ENCODE assay signal across 20 mouse cellular contexts in genomic region chr1:42781533-42781932, GRCm38 (mm10).
DNase-seq lines count a peak whose midpoint lies in the region; ATAC-seq and TF ChIP-seq lines count a peak whose summit lies in the region.
"Had no signal": no experiment of that assay in that cellular context is flagged by ENCODE, and none has a peak within 500 bp of the region (broad histone marks: within the 10 kb centered on the region; RNA-seq: fewer than 3 reads in every experiment).

No protein-coding gene starts in this region.

- H3K9me3 ChIP-seq in forebrain, embryonic 14.5 days (replicated peaks; ENCODE audit: control insufficient read depth, low read length) = no peaks in the 10 kb centered on the region
- no peaks in the 10 kb centered on the region for H3K9me3 ChIP-seq in forebrain, embryonic 12.5 days
- no peaks in the 10 kb centered on the region for H3K9me3 ChIP-seq in hindbrain, postnatal 0 days (ENCODE audit: low read length)
- H3K9me3 ChIP-seq in hindbrain, embryonic 10.5 days = no peaks in the 10 kb centered on the region
- H3K9me3 ChIP-seq in midbrain, postnatal 0 days (ENCODE audit: low read length) = no peaks in the 10 kb centered on the region
- H3K9me3 ChIP-seq in midbrain, embryonic 15.5 days = no peaks in the 10 kb centered on the region
- H3K9me3 ChIP-seq: embryonic facial prominence, embryonic 13.5 days; heart, embryonic 12.5 days; intestine, embryonic 15.5 days had no signal

- TF ChIP-seq CTCF in hindbrain, postnatal 0 days (IDR thresholded peaks at IDR 0.05; ENCODE audit: low read depth) = no peak
- no peak for TF ChIP-seq CTCF in midbrain, postnatal 0 days (IDR thresholded peaks at IDR 0.05)

- peak; percentile 18 for DNase-seq in forebrain, embryonic 14.5 days (ENCODE audit: low spot score)
- peak; percentile 53 for DNase-seq in heart, adult 11 months
- no peak for DNase-seq in heart, adult 8-10 months (ENCODE audit: low spot score)
- peak; percentile 49 for DNase-seq in hindbrain, postnatal 0 days (ENCODE audit: low spot score)
- DNase-seq in hindbrain, embryonic 10.5 days (ENCODE audit: low spot score) = no peak
- peak; percentile 36 for DNase-seq in midbrain, postnatal 0 days (ENCODE audit: low spot score)
- DNase-seq: adrenal gland, postnatal 14 days; cerebellum, adult 2 months; cerebellum, postnatal 36 days; gastrocnemius, postnatal 10 days; heart, adult 2 months; kidney, adult 18-20 months had no signal

- peaks cover 2% of the 10 kb centered on the region; the same call in 1 of the 2 replicates for H3K4me1 ChIP-seq in forebrain, embryonic 14.5 days (ENCODE audit: control insufficient read depth, insufficient read depth, low read length)
- H3K4me1 ChIP-seq in forebrain, embryonic 12.5 days = peaks cover 13% of the 10 kb centered on the region
- H3K4me1 ChIP-seq in hindbrain, postnatal 0 days (ENCODE audit: insufficient read depth, low read length) = no peaks in the 10 kb centered on the region; the same call in 1 of the 2 replicates
- peaks cover 14% of the 10 kb centered on the region for H3K4me1 ChIP-seq in hindbrain, embryonic 10.5 days (replicated peaks)
- no peaks in the 10 kb centered on the region for H3K4me1 ChIP-seq in midbrain, postnatal 0 days (ENCODE audit: insufficient read depth, low read length)
- H3K4me1 ChIP-seq in midbrain, embryonic 15.5 days = peaks cover 6% of the 10 kb centered on the region
- H3K4me1 ChIP-seq: heart, embryonic 12.5 days; intestine, embryonic 15.5 days had no signal

- WGBS in forebrain, embryonic 14.5 days = 80% methylated on average over 8 of the region's 8 CpGs
- WGBS in forebrain, embryonic 12.5 days = 80% methylated on average over 8 of the region's 8 CpGs
- 47% methylated on average over 8 of the region's 8 CpGs for WGBS in hindbrain, postnatal 0 days
- WGBS in hindbrain, embryonic 10.5 days = 88% methylated on average over 8 of the region's 8 CpGs
- 75% methylated on average over 8 of the region's 8 CpGs for whole genome bisulfite sequencing in midbrain, postnatal 0 days
- 79% methylated on average over 8 of the region's 8 CpGs for WGBS in midbrain, embryonic 15.5 days

- H3K4me2 ChIP-seq in forebrain, embryonic 14.5 days (ENCODE audit: low read length) = no peak overlapping the region
- no peak overlapping the region for H3K4me2 ChIP-seq in forebrain, embryonic 12.5 days
- H3K4me2 ChIP-seq in hindbrain, postnatal 0 days (ENCODE audit: low read depth, low read length) = no peak overlapping the region
- no peak overlapping the region for H3K4me2 ChIP-seq in midbrain, postnatal 0 days (ENCODE audit: low read depth, low read length, poor library complexity, severe bottlenecking)
- H3K4me2 ChIP-seq in midbrain, embryonic 15.5 days = no peak overlapping the region
- H3K4me2 ChIP-seq: embryonic facial prominence, embryonic 13.5 days; heart, embryonic 12.5 days; intestine, embryonic 15.5 days had no signal

- no peaks in the 10 kb centered on the region for H3K36me3 ChIP-seq in forebrain, embryonic 14.5 days (ENCODE audit: control insufficient read depth, insufficient read depth, low read length)
- H3K36me3 ChIP-seq in forebrain, embryonic 12.5 days (replicated peaks) = no peaks in the 10 kb centered on the region
- no peaks in the 10 kb centered on the region for H3K36me3 ChIP-seq in hindbrain, postnatal 0 days (ENCODE audit: insufficient read depth, low read length)
- no peaks in the 10 kb centered on the region for H3K36me3 ChIP-seq in hindbrain, embryonic 10.5 days
- H3K36me3 ChIP-seq in midbrain, postnatal 0 days (ENCODE audit: insufficient read depth, low read length) = no peaks in the 10 kb centered on the region
- no peaks in the 10 kb centered on the region for H3K36me3 ChIP-seq in midbrain, embryonic 15.5 days (replicated peaks)
- H3K36me3 ChIP-seq: embryonic facial prominence, embryonic 13.5 days; heart, embryonic 12.5 days; intestine, embryonic 15.5 days had no signal

- ATAC-seq in forebrain, embryonic 14.5 days = no peak
- ATAC-seq in forebrain, embryonic 12.5 days (ENCODE audit: low FRiP score) = no peak
- ATAC-seq in hindbrain, postnatal 0 days = no peak
- no peak for ATAC-seq in midbrain, postnatal 0 days (ENCODE audit: low FRiP score)
- ATAC-seq in midbrain, embryonic 15.5 days (replicated peaks) = no peak
- ATAC-seq: activated CD4-positive, CD25-positive, alpha-beta regulatory T cell, adult 4 months; intestine, embryonic 15.5 days; Patski had no signal

- H3K27me3 ChIP-seq in forebrain, embryonic 14.5 days (replicated peaks; ENCODE audit: control insufficient read depth, insufficient read depth, low read length) = no peaks in the 10 kb centered on the region
- H3K27me3 ChIP-seq in forebrain, embryonic 12.5 days = no peaks in the 10 kb centered on the region
- no peaks in the 10 kb centered on the region for H3K27me3 ChIP-seq in hindbrain, postnatal 0 days (ENCODE audit: insufficient read depth, low read length)
- H3K27me3 ChIP-seq in hindbrain, embryonic 10.5 days (ENCODE audit: insufficient read depth, poor library complexity, severe bottlenecking) = no peaks in the 10 kb centered on the region; the same call in 1 of the 2 replicates
- H3K27me3 ChIP-seq in midbrain, postnatal 0 days (ENCODE audit: insufficient read depth, low read length) = no peaks in the 10 kb centered on the region
- H3K27me3 ChIP-seq in midbrain, embryonic 15.5 days (replicated peaks) = no peaks in the 10 kb centered on the region
- H3K27me3 ChIP-seq: CH12.LX; intestine, embryonic 15.5 days; Patski had no signal

- no peak overlapping the region for H3K27ac ChIP-seq in forebrain, embryonic 14.5 days (ENCODE audit: low read depth, low read length)
- no peak overlapping the region for H3K27ac ChIP-seq in forebrain, embryonic 12.5 days
- H3K27ac ChIP-seq in hindbrain, postnatal 0 days = no peak overlapping the region
- no peak overlapping the region for H3K27ac ChIP-seq in hindbrain, embryonic 10.5 days
- H3K27ac ChIP-seq in midbrain, postnatal 0 days (ENCODE audit: low read depth, low read length) = no peak overlapping the region
- no peak overlapping the region for H3K27ac ChIP-seq in midbrain, embryonic 15.5 days
- H3K27ac ChIP-seq: embryonic facial prominence, embryonic 13.5 days; heart, adult 2 months; intestine, embryonic 15.5 days had no signal

- H3K4me3 ChIP-seq in forebrain, embryonic 14.5 days (ENCODE audit: low read depth, low read length) = no peak overlapping the region
- H3K4me3 ChIP-seq in forebrain, embryonic 12.5 days (replicated peaks) = no peak overlapping the region
- no peak overlapping the region for H3K4me3 ChIP-seq in hindbrain, postnatal 0 days (ENCODE audit: low read length)
- H3K4me3 ChIP-seq in hindbrain, embryonic 10.5 days = no peak overlapping the region
- no peak overlapping the region for H3K4me3 ChIP-seq in midbrain, postnatal 0 days (ENCODE audit: low read depth, low read length)
- H3K4me3 ChIP-seq in midbrain, embryonic 15.5 days = no peak overlapping the region
- H3K4me3 ChIP-seq: embryonic facial prominence, embryonic 13.5 days; heart, adult 2 months; heart, embryonic 12.5 days; intestine, embryonic 15.5 days had no signal

- no peak overlapping the region for H3K9ac ChIP-seq in forebrain, embryonic 14.5 days (ENCODE audit: low read length)
- no peak overlapping the region for H3K9ac ChIP-seq in forebrain, embryonic 12.5 days
- H3K9ac ChIP-seq in hindbrain, postnatal 0 days (replicated peaks; ENCODE audit: low read length) = no peak overlapping the region
- H3K9ac ChIP-seq in midbrain, postnatal 0 days (replicated peaks; ENCODE audit: low read length, poor library complexity, severe bottlenecking) = no peak overlapping the region
- H3K9ac ChIP-seq in midbrain, embryonic 15.5 days = no peak overlapping the region
- H3K9ac ChIP-seq: embryonic facial prominence, embryonic 13.5 days; heart, embryonic 12.5 days; intestine, embryonic 15.5 days had no signal

Comparison
In these comparisons a context has a peak if more than half of its experiments do, and no peak if none do; other contexts are left out.
1. DNase-seq: peak in forebrain, embryonic 14.5 days (single experiment), heart, adult 11 months (single experiment), hindbrain, postnatal 0 days (single experiment) and midbrain, postnatal 0 days (single experiment); none in heart, adult 8-10 months (single experiment) and hindbrain, embryonic 10.5 days (single experiment).